Mouse (Mus musculus) heart, postnatal 0 days (tissue): ENCODE measurements around the gene D630045J12Rik.

Experiments
- CTCF ChIP-seq: IDR thresholded peaks from 2 replicates; pipeline ENCODE4 v1.5.1; 2016; ENCODE audit warnings: antibody characterized with exemption, control low read depth, low read depth
- EP300 ChIP-seq: IDR thresholded peaks from 2 replicates; pipeline ENCODE4 v1.6.1; 2016; ENCODE audit warnings: antibody characterized with exemption, low read depth

DNA sequence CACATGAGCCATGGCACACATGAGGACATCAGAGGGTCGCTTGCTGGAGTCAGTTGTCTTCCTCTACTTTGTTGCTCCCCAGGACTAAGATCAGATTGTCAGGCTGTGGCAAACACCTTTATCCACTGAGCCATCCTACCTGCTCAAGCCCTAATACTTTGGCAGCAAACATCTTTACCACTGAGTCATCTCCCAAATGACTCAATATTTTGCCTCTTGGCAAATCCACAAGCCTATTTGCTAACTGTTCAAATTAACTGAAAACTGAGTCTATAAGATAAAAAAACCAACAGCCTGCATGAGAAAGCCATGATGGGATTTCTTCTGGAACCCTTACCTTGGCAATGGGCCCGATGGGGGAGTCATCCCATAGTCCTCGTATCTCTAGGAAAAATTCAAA is 114.7 kb downstream of the D630045J12Rik start:
- TF ChIP-seq EP300, result no peak
- TF ChIP-seq CTCF, result no peak
